26 mouse cellular contexts compared by ENCODE assay signal in the genomic region with DNA sequence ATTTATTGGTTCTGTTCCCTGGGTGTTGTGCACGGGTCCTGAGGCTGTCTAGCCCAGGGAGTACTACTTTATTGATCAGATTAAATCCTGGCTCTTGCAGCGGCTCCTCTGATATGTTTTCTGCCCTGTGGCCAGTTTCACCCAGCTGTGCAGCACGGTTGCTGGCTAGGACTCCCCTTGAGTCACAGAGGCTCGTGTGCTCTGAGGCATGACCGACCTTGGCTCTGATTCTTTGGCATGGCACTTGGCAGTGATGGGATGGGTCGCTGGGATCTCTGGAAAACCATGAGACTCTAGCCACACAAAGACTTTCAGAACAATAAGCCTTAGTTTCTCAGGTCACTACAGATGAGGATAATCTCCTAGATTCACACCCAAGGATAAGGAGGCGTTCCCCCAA. TPM values are rescaled to one million over a fixed set of nuclear protein-coding genes. Genes with fewer than 3 reads are reported as not detected.
DNase-seq lines count a peak whose midpoint lies in the region; ATAC-seq lines count a peak whose summit lies in the region.
"Had no signal": no experiment of that assay in that cellular context is flagged by ENCODE, and none has a peak within 500 bp of the region (broad histone marks: within the 10 kb centered on the region; RNA-seq: fewer than 3 reads in every experiment).

No protein-coding gene starts in this region.

- whole genome bisulfite sequencing in heart, embryonic 10.5 days, result 76% methylated on average over 7 of the region's 7 CpGs
- 58% methylated on average over 7 of the region's 7 CpGs for WGBS in kidney, embryonic 16.5 days

- no peak overlapping the region for H3K9ac ChIP-seq in kidney, embryonic 16.5 days (replicated peaks; ENCODE audit: low read length)
- H3K9ac ChIP-seq: forebrain, embryonic 13.5 days; limb, embryonic 13.5 days; liver, embryonic 14.5 days; lung, embryonic 14.5 days; midbrain, embryonic 15.5 days; neural tube, embryonic 13.5 days; stomach, embryonic 15.5 days had no signal

- DNase-seq in heart, adult 11 months, result peak; percentile 86
- DNase-seq in heart, embryonic 10.5 days (ENCODE audit: low spot score), result no peak
- peak; percentile 61 to 71 for DNase-seq in kidney, postnatal 25 days
- DNase-seq in 3134 (ENCODE audit: extremely low read depth, insufficient read length, low spot score), result peak; percentile 56
- DNase-seq in adrenal gland, adult 8-10 months, result peak; percentile 55
- DNase-seq in layer of hippocampus, adult 8-10 months (ENCODE audit: low spot score in 2 of 2), result no peak
- no peak for DNase-seq in right cerebral cortex, postnatal 36 days (ENCODE audit: low spot score in 2 of 2)
- DNase-seq: cerebellum, adult 2 months; gastrocnemius, adult 2 months; heart, postnatal 4 days; layer of hippocampus, postnatal 36 days; lung, embryonic 14.5 days; right cerebral cortex, postnatal 4 days; thymus, postnatal 36 days had no signal

- H3K9me3 ChIP-seq in heart, embryonic 10.5 days, result no peaks in the 10 kb centered on the region
- H3K9me3 ChIP-seq in kidney, embryonic 16.5 days (ENCODE audit: low read length), result no peaks in the 10 kb centered on the region
- H3K9me3 ChIP-seq: forebrain, embryonic 13.5 days; limb, embryonic 13.5 days; midbrain, embryonic 15.5 days; neural tube, embryonic 13.5 days; stomach, embryonic 15.5 days had no signal

- H3K4me3 ChIP-seq in heart, embryonic 10.5 days, result no peak overlapping the region
- H3K4me3 ChIP-seq in kidney, embryonic 16.5 days (ENCODE audit: low read length), result no peak overlapping the region
- H3K4me3 ChIP-seq: forebrain, embryonic 13.5 days; gastrocnemius, adult 2 months; layer of hippocampus, adult 2 months; limb, embryonic 13.5 days; midbrain, embryonic 15.5 days; myocyte; neural tube, embryonic 13.5 days; stomach, embryonic 15.5 days had no signal

- no peak for ATAC-seq in kidney, embryonic 16.5 days (ENCODE audit: low FRiP score, low TSS enrichment)
- ATAC-seq: forebrain, embryonic 13.5 days; hindbrain, embryonic 16.5 days; intestine, postnatal 0 days; midbrain, embryonic 15.5 days had no signal

- no peak overlapping the region for H3K4me2 ChIP-seq in kidney, embryonic 16.5 days (replicated peaks; ENCODE audit: low read depth, low read length)
- H3K4me2 ChIP-seq: forebrain, embryonic 13.5 days; limb, embryonic 13.5 days; lung, embryonic 14.5 days; midbrain, embryonic 15.5 days; neural tube, embryonic 13.5 days; stomach, embryonic 15.5 days had no signal

- H3K36me3 ChIP-seq in heart, embryonic 10.5 days, result no peaks in the 10 kb centered on the region
- H3K36me3 ChIP-seq in kidney, embryonic 16.5 days (ENCODE audit: insufficient read depth, low read length), result no peaks in the 10 kb centered on the region
- H3K36me3 ChIP-seq: limb, embryonic 13.5 days; midbrain, embryonic 15.5 days; neural tube, embryonic 13.5 days; stomach, embryonic 15.5 days had no signal

- no peak overlapping the region for H3K27ac ChIP-seq in heart, embryonic 10.5 days
- no peak overlapping the region for H3K27ac ChIP-seq in kidney, embryonic 16.5 days (ENCODE audit: low read length)
- H3K27ac ChIP-seq: forebrain, embryonic 13.5 days; gastrocnemius, adult 2 months; layer of hippocampus, adult 2 months; limb, embryonic 13.5 days; liver, embryonic 14.5 days; midbrain, embryonic 15.5 days; neural tube, embryonic 13.5 days; stomach, embryonic 15.5 days had no signal

- no peaks in the 10 kb centered on the region for H3K4me1 ChIP-seq in heart, embryonic 10.5 days
- H3K4me1 ChIP-seq in kidney, embryonic 16.5 days (ENCODE audit: insufficient read depth, low read length), result peaks cover 1% of the 10 kb centered on the region; the same call in 1 of the 2 replicates
- H3K4me1 ChIP-seq: midbrain, embryonic 15.5 days; stomach, embryonic 15.5 days had no signal

- peaks cover 18% of the 10 kb centered on the region; the same call in 1 of the 2 replicates for H3K27me3 ChIP-seq in heart, embryonic 10.5 days (ENCODE audit: insufficient read depth, poor library complexity, severe bottlenecking)
- H3K27me3 ChIP-seq in kidney, embryonic 16.5 days (ENCODE audit: insufficient read depth, low read length), result peaks cover 3% of the 10 kb centered on the region; the same call in 1 of the 2 replicates
- H3K27me3 ChIP-seq: forebrain, embryonic 13.5 days; midbrain, embryonic 15.5 days; stomach, embryonic 15.5 days had no signal

RNA-seq across cellular contexts. Expression of a gene that starts 8.7 kb away (rescaled TPM):
- 0.59 and 1.4 TPM in 2 replicates for polyA plus RNA-seq in heart, embryonic 10.5 days (2016; fragmentation: Nextera tagmentation; extraction: Ambion mirVana)
- polyA plus RNA-seq in kidney, embryonic 16.5 days (2015; fragmentation: Nextera tagmentation; extraction: Ambion mirVana), result 15.0 and 17.7 TPM in 2 replicates
- 1 to 10 TPM in 2 of 4 experiments, under 1 TPM in 2; 0.59 to 1.4 (median 1.1) TPM for total RNA-seq in adrenal gland, adult 8-10 months (2022)
- 10 to 100 TPM; 22.7 to 26.5 (median 24.3) TPM for total RNA-seq in layer of hippocampus, adult 8-10 months (2022)
- total RNA-seq: megakaryocyte, adult 5-6 weeks had no signal

Comparison
In these comparisons a context has a peak if more than half of its experiments do, and no peak if none do; other contexts are left out.
1. DNase-seq: peak in heart, adult 11 months (single experiment), kidney, postnatal 25 days (2 of 2), 3134 (single experiment) and adrenal gland, adult 8-10 months (single experiment); none in heart, embryonic 10.5 days (single experiment), layer of hippocampus, adult 8-10 months (0 of 2) and right cerebral cortex, postnatal 36 days (0 of 2).
2. RNA of a gene that starts 8.7 kb away (total RNA-seq): 22.7 to 26.5 TPM in layer of hippocampus, adult 8-10 months; 0.59 to 1.4 TPM in adrenal gland, adult 8-10 months; every median in the first group is over 4 times any median in the second.